Mouse (Mus musculus) heart, adult 9 months (tissue): ENCODE measurements at regions not wholly inside any gene's neighbourhood (a gene's known extent, or its start where the extent isn't known, plus 50 kb on each side); places are given as distances from the start of the nearest gene placed in this dataset.
A peak's percentile ranks its signal among the peaks of the same experiment; 100 is the strongest.

Experiments used
- DNase-seq, 2 experiments: peaks; one replicate each; pipeline ENCODE4 v3.0.0; 2022; ENCODE audit warnings: low spot score in 2 of 2

DNA sequence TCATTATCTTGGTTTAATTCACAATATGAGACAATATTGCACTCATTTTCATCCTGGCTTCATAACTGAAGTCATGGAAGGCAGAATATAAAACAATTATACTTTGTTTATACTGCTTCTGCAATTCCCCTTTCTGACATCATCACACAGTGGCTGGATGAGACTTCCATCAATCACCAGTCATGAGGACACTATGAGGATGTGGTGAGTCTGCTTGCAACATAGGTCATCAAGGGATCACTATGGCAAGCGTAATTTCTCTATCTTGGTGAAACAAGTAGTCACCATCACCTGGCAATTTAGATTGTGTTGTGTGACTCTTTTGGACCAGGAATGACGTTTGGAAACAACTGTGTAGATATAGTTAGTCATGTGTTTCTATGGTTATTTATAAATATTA is 134.6 kb downstream of the Hao1 start:
- no peak for DNase-seq

DNA sequence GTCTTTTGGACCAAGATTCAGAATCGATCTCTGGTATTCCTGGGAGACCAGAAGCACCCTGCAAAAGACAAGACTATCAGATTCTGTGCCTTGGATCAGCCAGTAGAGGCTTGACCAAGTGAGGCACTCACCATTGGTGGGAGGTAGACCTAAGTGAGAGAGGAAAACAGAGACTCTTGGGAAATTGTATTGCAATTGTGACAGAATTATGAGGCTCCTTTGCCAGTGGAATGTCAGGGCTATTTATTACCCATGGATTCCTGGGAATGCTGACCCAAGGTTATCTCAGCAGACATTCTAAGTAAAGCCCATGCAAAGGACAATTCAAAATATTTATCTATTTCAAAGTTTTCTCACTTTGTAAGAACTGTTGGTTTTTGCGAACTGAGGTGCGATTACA is 154.6 kb downstream of the Hao1 start:
- no peak for DNase-seq

DNA sequence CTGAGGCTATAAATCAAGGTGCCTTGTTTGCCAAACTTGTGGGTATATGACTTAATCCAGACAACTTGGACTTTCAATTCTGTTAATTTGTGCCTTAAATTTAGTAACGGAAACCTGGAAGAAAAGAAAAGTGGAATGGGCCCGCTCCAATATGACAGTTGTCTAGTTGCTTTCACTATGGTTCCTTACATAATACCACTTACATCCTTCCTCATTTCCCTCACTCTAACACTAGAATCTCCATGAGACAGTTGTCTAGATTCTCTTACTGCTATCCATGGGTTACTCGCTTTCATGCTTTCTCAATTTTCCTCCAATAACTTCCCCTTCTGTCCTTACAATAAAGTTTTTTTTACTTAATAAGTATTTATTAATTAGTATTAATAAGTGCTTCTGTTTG is 160.7 kb downstream of the Hao1 start:
- no peak for DNase-seq

DNA sequence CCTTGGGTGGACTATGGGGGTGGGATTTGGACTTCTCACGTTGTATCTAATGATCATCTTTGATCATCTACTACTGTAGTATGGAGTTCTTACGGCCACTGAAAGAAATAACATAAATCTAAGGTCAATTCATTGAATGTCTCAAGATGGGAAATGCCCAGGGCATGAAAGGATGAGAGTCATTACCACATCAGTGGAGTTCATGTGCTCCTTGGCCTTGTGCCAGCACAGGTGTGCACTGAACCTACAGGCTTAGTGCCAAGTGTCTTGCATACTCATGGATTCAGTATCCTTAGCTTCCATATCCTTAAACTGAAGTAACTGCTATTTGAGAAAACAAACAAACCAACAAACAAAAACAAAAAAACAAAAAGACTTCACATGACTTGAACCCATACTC is 179.1 kb downstream of the Hao1 start:
- DNase-seq: no peak

DNA sequence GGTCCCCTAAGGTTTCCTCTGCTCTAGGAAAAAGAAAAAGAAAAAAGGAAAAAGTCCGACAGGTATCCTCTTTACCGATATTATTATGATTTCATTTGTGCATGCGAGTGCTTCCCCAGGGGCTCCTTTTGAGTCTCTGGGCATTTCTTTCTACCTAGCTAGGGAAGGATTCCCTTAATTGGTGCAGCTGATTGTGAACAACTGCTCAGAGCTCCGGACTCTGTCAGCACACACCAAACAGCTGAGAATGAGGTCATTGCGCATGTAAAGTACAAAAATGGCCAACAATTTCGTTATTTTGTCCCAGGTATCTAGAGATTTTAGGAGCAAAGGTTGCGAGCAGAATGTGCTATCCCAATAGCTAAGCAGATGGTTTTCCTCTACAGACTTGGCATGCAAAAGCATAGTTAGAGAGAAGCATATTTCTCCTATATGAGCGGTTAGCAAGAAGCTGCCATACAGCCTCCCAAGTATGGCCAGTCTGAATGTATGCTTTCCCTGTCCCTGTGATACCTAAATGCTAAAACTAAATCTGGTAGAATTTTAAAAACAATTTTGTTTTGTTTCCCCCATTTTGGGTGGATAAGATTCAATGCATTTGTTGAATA is 203.2 kb downstream of the Hao1 start:
- no peak for DNase-seq

DNA sequence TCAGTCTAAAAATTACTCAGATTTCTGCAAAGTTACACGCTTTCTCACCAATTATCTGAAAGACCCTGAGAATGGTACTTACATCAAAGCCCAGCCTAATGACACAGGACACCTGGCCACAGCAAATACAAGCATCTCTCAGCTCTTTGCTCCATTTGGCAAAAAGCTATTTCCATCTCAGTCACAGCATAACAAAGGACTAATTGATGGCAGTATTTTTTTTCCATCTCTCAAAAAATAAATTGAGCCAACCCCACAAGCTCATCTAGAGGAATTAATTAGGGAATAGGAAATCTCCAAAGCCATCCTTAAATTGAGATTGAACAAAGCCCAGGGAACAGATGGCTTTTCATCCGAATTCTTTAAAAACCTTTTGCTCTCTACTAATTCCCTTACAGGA is 203.7 kb downstream of the Hao1 start:
- DNase-seq: no peak

DNA sequence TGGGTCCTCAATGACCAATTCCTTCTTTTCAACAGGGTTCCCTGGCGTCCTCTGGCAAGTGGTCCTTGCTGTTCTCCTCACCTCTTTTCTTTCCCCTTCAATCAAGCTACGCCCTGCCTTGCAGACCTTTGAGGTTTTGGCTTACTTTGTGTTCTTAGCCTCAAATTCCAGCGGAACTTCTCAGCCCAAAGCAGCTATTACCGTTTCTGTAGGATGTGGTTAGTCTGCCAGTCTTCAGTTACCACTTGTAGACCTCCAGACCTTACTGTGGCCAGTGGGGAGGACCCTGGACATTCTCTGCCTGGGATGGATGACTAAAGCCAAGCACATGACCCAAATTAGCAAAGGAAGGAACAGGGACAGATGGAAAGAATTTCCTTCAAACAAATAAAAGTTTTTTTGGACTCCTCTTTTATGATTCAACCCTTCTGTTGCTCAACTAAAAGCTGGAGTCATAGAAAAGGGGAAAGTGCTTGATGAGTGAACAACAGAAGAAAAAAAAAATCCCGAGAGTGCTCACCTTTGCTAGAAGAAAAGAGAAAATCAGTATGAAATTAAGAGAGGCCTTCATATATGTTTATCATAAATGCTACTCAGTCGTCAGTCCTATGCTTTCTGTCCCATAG is 211.5 kb downstream of the Hao1 start:
- DNase-seq: no peak

DNA sequence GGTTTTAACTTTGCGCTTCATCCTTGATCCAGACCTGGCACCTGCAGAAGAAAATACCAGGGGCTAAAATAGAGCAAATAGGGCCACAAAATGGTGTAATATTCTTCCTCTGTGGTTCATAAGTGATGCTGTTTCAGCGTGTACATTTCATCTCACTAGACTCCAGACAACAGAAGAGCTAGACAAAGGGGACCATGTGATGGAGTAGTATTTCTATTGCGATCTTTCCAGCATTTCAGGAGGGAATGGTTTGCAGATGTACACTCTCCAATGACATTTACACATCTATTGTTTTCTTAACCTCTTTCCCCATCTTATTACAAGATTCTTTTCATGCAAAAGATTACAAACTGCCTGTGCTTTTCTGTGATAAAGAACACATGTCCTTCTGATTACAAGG is 246.1 kb downstream of the Hao1 start:
- DNase-seq: no peak

DNA sequence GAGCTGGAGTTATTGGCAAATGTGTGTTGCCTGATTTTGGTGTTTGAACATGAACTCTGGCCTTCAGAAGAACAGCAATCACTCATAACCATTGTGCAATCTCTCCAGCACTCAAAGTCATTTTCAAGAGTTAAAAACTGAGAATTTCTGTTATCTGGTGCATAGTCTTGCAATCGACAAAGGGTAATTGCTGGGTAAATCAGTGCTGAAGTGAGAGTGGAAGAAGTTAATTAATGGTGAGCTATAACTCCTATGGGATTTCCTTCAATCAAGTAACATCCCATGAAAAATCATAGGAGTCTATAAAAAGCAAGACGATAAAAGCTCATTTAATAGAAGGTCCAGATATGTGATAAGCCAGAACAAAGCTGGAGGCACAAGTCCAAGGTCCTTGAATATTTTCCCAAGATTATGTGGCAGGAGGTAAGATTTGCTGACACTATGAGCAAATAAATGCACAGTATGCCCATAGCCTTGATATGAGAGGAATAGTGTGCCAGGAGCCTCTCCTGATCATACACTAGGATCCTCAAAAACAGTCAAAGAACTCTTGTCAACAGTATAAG is 264.0 kb downstream of the Hao1 start:
- DNase-seq: no peak

DNA sequence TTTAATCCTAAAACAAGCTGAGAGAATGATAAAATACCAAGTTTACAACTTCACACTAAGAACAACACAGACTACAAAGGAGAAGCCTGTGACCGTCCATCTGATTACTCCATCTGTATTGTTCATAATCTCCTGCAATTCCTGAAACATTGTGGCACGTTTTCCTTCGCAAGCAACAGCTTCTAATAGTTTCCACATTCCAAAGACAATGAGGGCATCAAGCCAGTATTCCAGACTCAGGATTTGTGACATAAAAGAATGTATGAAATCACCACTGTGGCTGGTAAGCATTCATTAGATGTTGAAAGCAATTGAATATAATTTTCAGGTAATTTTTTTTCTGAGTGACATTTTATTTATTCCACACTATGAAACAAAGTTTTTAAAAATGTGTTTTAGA is 278.3 kb downstream of the Hao1 start:
- DNase-seq: peak in 1 of 2 experiments; percentile 1

DNA sequence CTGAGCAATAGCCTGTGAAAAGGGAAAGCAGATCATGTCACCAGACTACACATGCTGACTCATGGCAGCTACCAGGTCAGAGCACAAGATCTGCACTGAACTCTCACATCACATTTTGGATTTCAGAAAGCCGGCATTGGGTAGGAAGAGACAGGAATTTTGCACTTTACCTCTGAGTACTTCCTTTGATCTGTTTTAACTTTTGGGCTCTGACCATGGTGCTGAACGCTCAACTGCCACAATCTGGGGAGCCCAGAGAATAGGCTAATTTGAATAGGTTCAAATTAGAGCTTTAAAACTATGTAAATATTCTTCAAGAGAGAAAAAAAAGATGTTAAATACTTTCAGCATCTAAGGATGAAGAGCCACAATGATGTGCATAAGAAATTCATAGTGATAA is 285.7 kb downstream of the Hao1 start:
- DNase-seq: no peak
